Mouse (Mus musculus) hindlimb bud, embryonic 11.5 days (tissue): ENCODE data around the gene Ankrd63.

Experiments
- DNase-seq: peaks from one replicate; pipeline ENCODE4 v3.0.0-alpha.2; 2012; ENCODE audit warnings: low read depth, low spot score; ENCODE audit errors: extremely low spot score

Gene Ankrd63

DNA sequence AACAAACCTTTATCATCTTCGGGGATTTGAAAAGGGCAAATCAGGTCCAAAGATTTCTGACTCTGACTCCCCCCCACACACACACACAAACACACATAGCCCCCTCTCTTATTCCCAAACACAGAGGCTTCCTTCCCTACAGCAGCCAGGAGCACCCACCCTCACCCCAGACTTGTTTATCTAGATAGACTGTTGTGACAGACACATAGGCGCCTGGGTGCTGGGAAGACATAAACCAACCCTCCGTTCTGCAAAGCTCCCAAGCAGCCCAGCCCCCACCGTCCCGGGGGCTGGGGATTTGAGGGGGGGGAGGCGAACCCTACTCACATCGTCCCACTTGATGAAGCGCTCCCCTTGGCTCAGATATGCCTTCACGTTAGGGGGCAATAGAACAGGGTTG lies 24.1 kb upstream of the Ankrd63 start:
- no peak for DNase-seq

DNA sequence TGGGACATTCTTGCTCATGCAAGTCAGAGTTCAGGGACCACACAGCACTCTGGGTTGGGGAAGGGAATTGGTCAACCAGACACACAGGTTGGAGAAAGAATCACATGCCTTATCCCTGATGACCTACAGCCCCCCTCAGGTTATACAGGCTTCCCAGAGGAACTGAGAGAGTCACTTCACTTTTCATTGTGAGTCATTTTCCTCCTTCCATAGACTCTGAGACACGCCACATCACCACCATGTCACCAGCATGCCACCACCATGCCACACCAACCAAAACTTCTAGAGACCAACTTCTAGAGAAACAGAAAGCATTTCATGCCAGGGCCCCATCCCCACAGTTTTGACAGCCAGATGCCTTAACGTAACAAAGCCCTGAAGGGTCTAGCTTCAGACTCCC lies 23.1 kb upstream of the Ankrd63 start:
- DNase-seq = no peak

DNA sequence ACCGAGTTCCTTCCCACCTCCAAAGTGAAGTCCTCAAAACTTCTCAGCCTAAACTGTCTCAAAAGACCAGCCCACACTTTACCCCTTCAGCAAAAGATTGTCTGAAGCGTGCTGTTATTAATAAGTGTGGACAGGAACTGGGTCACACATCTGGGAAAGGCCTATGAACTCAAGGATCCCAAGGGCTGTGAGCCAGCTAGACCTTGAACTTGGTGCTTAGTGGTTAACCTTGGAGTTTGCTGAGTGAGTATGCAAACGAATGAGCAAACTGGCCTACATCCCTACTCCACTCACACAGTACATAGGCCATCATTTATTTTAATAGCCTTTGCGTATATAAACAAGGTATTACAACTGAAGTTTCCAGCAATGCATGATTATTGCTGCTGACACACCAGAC lies 21.7 kb upstream of the Ankrd63 start:
- DNase-seq = no peak

DNA sequence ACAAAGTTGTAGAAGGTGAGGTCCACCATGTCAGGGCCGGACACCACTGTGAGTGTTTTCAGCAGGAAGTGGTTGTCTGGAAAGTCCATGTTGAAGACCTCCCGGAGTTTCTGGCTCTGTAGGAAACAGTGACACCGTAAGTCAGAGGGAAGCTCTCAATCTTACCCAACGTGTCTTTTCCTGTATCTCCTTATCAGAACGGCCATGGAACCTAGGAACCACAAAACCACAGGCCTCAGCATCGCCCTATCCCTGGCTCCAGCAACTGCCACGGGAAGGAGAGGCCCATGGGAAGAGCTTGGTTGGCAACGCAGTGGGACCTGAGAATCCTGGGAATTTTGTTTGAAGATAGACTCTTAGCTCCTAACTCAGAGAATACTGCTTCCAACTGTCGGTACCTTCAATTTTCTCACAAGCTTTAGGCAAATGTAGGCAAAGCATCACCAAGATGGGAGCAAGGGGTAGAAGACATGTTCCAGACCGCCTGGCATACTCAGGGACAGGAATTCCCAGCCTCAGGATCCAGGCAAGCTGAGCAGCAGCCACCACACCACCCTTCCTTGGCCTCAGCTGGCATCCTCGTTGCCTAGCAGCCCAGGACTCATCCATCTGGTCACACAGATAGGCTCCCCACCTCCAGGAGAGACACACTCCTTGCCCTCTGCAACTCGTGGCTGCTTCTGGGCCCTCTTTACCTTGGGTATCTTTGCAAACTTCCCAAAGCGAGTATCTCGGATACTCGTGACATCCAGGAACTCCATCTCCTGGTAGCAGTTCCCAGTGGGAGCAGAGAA lies 20.1 kb upstream of the Ankrd63 start:
- DNase-seq = no peak

DNA sequence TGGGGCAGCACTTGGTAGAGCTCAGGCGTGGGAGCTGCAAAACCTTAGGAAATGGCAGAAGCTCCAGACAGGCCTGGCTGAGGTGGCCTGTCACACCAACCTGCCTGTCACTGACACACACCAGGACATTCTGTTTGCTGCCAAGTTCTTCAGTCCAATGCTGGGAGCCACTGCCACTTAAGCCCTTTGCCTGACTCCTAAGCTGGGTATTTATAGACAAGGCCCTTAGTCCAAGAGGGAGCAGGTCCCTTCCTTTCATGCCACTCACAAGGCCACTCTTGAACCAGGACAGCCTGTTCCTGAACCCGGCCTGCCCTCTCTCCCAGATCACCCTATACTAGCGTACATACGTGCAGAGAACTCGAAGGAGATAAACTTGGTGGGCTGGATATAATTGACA lies 12.9 kb upstream of the Ankrd63 start:
- no peak for DNase-seq

DNA sequence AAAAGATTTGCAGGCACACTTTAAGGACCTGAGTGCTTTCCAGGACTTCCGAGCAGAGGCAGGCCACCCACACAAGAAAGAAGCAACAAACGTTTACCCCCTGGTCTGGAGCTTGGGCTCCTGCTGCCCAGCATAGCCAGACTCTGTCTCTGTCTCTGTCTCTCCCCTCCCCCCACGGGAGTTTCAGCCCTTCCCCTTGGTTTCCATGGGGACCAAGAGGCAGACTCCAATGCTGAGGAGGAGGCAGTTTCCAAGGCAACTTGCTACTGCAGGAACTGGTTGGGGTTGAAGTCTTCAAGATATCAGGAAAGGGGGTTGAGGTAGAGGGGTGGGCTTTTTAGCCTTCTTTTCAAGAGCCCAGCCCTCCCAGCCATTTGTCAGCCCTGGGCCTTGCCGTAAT lies 10.5 kb upstream of the Ankrd63 start:
- DNase-seq = no peak

DNA sequence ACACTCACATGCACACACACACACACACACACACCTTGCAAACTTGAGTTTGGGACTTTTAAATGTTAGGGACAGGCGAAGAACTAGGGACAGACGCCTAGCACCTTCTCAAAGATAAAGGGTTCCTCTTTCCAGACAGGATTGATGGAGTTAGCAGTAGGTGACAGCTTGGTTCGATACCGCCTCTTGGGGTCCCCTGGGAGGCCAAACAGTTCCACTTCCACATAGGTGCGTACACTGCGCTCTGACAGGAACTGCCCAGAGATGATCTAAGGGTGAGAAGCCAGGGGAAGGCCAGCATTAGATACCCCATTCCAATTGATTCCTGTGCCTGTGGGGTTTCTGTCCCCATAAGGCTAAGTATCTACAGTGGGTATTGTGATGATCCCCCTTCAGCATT lies 9.9 kb upstream of the Ankrd63 start:
- no peak for DNase-seq

DNA sequence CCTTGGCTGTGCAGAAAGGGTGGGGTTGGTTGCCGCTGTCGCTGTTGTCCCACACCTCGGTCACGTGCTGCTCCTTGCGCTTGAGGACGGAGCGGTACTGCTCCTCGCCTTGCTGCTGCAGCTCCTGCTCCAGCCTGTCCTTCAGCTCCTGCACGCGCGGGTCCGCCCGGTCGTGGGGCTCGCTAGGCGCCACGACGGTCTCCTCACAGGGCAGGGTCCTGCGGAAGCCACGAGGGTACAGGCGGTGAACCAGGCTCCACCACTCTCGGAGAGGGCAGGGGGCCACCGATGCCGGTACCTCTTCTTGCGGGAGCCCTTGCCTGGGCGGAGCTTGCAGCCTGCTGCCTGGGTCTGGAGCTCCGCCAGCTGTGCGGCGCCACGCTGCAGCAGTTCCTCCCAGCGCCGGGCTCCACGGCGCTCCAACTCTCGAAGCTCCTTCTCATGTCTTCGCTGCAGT lies 7.3 kb upstream of the Ankrd63 start:
- DNase-seq = no peak

DNA sequence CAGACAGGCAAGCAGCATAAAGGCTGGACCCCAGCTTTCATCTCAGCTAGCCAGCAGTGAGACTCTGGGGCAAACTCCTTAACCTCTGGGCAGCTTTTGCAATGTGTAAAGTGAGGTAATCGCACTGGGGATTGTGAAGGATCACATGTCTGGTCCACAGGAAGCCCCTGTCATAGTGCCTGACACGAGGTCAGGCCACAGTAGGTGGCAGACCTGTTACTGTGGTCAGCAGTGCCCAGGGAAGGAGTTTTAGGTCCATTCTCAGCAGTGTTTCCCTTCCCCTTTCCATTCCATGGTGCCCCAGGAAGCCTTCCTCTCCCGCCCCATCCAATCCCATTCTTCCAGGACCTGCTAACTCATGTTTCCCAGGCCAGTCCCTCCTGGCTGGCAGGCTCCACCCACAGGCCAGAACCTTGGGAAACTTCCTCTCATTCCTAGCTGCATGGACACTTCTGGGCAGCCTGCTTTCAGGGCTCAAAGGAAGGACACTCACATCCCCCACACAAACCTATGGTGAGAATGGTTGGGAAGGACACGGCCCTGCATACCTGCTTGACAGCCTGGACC lies 6.0 kb upstream of the Ankrd63 start:
- no peak for DNase-seq

DNA sequence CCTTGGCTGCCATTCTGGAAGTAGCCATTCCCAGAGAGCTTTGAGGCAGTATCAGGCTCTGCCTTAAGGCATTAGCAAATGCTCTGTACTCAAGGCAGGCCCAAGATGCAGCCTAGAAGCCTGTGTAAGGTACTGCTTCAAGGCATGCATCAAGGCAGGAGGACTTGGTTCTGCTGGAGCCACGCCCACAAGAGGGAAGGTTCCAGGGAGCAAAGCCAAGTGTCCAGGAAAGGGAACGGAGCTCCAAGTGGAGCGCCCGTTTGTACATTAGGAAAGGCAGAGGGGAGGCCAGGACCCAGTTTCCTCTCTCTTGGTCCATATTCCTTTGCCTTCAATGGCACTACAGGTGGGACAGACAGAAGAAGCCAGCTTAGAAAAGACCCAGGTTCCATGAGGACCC lies 4.7 kb upstream of the Ankrd63 start:
- no peak for DNase-seq

DNA sequence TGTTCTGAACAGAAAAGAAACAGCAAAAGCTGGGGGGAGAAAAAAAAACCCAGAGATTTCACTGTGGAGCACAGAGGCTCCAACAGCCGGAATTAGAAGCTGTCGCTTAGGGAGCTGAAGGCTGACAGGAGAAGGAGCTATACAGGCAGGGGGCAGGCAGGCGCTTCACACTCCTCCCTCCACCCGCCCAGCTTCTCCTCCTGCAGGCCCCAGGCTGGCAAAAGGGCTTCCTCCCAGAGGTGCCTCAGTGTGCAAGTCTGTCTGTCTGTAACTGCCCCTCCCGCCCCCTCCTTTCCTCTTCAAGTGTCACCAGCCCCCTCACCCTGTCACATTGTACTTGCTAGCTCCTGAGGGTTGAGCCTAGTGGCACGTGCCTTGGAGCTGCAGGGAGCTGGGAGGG lies 2.7 kb upstream of the Ankrd63 start:
- DNase-seq = no peak

DNA sequence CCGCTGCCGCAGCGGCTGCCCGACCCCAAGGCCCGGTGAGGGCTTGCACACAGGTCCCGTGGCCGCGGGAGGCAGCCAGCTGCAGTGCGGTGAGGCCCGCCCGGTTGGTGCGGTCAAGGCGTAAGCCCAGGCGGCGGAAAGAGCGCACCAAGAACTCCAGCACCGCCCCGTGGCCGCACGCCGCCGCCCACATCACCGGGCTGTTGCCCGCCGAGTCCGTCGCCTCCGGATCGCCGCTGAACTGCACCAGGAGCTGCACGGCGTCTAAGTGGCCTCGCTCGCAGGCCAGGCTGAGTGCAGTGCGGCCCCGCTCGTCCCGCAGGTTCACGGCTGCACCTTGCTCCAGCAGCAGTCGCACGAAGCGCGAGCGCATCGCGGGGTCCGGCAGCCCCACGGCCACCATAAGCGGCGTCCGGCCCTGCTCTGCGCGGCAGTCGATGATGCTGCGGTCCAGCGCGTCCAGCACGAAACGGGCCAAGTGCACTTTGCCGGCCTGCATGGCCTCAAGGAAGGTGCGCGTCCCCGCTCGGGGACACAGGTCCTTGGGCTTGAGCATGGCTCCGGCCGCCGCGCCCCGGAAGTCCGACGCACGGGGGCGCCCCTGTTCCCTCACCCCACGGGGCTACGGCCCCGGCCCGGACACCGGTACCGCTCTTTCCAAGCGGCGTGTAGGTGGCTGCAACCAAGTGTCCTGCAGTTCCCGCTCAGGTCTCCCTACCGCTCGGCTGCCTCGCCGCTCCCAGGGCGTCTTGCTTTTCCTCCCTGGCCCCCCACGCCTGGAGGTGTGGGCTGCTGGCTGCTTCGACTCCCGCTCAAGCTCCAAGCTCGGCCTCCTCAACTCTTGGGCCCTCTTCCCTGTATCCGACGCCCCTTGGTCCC lies 641 bp downstream of the Ankrd63 start:
- DNase-seq = no peak

DNA sequence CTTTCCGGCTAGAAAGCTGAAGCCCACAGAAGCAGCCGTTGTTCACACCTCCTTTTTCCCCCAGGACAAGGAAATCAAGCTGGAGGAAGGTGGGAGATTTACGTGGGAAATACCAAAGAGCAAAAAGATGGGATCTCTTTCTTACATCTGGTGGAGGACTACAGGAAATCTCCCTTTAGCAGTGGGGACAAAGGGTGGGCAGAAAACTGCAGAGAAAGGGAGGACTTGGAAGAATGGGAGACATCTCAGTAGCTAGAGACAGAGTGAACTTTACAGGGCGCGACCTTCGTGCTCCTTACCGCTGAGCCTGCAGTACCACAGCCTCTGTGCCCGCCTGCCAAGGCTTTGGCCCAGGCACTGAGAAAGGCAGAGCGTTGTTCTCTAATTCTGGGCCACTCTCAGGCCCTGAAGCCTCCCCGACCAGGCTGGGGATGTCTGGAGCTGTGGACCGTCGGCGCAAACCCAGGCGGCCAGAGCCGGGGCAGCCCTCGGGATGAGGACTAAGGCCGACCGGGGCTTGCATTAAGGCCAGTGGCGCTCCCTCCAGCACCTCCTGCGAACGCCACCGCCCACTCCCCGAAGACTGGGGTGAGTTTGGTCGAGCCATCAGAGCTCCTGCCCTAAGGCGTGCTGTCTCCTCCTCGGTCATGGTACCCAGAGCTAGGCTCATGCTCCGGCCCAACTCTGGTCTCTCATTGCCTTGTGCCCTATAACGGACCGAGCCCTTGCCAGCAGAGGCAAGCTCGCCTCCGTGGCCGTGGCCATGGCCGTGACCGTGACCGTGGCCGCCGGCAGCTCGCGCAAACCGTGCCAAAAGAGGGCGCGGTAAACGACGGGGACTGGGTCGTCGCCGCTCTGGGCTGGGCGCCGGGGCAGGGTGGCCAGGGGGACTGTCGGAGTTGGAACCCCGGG lies 1.5 kb downstream of the Ankrd63 start:
- no peak for DNase-seq

DNA sequence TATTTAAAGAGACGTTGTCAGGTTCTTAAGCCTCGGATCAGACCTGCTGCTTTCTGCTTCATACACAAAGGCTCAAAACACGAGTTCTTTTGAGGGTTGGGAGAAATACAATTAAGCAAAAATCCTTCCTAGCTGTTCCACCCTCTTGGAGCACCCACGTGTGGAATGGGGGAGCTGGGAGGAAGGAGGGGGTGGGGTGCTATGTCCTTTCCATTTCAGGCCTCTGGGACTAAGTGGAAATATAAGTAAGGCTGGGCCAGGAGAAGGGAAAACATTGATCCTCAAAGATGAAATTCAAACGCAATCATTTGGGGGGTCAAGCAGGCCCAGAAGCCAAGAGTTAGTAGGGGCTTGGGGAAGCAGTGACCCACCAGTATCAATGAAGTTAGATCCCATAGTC lies 2.6 kb downstream of the Ankrd63 start:
- no peak for DNase-seq

DNA sequence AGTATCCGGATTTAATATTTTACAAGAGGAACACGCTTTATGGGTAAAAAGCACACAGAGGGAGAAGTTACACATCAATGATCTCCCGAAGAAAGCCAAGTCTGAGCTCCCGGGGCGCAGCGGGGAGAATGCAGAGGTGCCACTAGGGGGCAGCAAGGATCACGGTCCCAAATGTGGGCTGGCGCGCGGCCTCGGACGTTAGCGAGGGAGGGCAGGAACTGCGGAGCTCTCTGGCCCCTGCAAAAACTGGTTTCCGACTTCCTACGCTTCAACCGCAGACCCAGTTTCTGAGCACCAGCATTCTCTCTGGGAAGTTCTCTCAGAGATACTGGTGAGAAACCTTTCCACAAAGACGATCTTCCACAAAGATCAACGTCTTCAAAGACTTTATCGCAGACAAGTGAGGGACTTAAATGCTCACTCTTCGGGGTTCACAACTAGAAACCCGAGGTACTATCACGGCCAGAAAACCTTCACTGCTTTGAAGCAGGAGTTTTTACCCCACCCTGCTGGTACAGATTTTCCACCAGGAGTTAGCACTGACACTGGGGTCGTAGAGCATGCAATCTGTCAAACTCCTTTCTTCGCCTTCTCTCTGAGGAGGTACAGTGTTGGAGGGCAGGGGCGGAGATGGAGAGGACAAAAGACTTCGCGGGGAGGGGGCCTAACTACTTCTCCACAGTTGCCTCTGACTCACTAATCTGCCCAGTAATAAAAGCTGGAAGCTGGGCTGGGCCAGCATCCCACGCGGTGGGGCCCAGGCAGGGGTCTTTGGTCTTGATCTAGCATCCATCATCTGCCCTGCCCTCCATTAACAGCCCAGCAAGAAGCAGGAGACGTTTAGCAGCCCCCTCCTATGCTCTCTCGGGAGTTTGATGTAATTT lies 3.3 kb downstream of the Ankrd63 start:
- DNase-seq = peak; percentile 64

DNA sequence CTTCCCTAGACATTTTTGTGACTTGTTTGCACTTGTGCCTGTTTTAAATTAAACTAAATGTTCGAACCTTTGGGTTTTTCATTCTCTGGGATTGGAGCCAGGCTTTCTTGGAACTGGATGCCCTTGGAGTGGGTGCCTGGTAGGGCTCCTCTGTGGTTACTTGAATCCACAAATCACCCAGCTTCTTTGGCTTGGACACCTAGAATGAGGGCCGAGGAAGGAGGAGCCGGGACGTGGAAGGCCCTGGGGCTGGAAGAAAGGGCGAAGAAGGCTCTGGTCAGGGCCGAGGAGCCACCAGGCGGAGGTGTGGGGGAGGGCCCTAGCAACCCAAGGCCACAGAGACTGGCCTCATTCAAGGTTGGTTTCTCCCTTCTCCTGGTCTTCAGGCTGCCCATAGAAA lies 5.8 kb downstream of the Ankrd63 start:
- DNase-seq = no peak

DNA sequence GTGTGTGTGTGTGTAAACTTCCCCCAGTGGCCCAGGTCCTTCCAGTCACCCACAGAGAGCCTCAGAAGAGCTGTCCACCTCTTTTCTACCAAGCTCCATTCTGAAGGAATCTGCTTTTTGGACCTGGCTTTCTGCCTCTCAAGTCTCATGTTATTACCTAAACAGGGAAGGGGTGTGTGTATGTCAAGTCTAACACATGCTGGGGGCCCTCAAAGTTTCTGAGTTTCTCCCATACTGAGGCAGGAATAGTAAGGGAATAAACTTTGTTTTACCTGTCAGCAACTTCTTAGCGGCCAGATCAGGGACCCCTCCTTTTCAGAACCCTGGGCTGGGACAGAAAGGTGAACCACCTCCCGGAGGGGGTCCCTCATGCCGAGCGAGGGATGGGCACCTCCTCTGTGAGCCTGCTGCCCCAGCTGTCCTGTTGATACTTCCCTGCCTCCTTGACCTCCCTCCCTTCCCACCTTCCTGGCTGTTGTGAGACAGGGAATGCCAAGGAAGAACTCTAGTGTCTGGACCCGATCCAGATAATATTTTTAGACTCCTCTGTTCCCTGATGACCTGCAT lies 6.4 kb downstream of the Ankrd63 start:
- no peak for DNase-seq

DNA sequence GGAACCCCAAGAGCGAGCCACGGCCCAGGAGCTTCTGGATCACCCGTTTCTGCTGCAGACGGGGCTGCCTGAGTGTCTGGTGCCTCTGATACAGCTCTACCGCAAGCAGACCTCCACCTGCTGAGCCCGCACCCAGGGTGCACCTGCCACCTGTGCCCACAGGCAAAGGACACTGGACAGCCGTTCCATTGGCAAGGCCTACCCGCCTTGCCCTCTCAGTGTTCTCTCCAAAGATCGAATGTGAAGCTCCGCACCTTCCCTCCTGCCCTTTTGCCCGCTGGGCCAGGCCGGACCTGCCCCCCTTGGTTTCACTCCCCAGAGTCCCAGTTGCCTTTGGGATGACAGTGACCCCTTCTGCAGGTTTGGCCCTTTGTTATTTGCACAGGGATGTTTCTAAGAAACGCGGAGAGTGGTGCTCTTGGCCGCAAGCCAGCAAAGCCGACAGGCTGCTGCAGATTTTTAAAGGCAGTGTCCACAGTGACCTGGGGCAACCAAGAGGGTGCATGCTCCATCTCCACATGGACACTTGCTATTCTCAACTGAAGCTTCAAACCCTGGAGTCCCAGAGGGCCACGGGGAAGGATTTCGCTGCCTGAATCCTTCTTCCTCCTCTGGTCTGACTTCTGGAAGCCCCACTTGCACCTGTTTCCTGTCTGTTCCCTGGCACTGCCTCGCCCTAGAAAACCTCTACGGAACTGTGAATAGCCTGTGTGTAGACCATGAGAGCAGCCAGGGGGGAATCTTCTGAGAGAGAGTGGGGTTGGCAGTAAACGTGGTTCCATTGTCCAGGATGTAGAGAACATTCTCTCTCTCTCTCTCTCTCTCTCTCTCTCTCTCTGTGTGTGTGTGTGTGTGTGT lies 7.1 kb downstream of the Ankrd63 start:
- DNase-seq = no peak
